Mouse (Mus musculus) liver, embryonic 12.5 days (tissue): Measurements from ENCODE around the gene Mctp1. TPM values are rescaled to one million over a fixed set of nuclear protein-coding genes. Genes with fewer than 3 reads are reported as not detected.

Experiments used
- ATAC-seq: fragments of 200-750 bp; cut with Nextera tagmentation; 2 replicates; pipeline ENCODE4 v1.8.0; 2017; ENCODE audit warnings: moderate number of reproducible peaks, mild to moderate bottlenecking, moderate library complexity
- H3K27ac ChIP-seq: fragments of 300-500 bp; sonication (generic); 2 replicates; pipeline ENCODE4 v1.5.1; 2016; ENCODE audit warnings: mild to moderate bottlenecking
- H3K27me3 ChIP-seq: fragments of 300-500 bp; sonication (generic); replicated peaks from 2 replicates; pipeline ENCODE4 v1.6.1; 2016; ENCODE audit warnings: mild to moderate bottlenecking, moderate library complexity
- H3K36me3 ChIP-seq: fragments of 300-500 bp; sonication (generic); 2 replicates; pipeline ENCODE4 v1.6.1; 2016; ENCODE audit warnings: mild to moderate bottlenecking, moderate library complexity
- H3K4me1 ChIP-seq: fragments of 300-500 bp; sonication (generic); 2 replicates; pipeline ENCODE4 v1.6.1; 2016
- H3K4me2 ChIP-seq: fragments of 300-500 bp; sonication (generic); 2 replicates; pipeline ENCODE4 v1.6.1; 2016; ENCODE audit warnings: mild to moderate bottlenecking, moderate library complexity
- H3K4me3 ChIP-seq: fragments of 300-500 bp; sonication (generic); 2 replicates; pipeline ENCODE4 v1.5.1; 2016; ENCODE audit warnings: mild to moderate bottlenecking, moderate library complexity
- H3K9ac ChIP-seq: fragments of 300-500 bp; sonication (generic); 2 replicates; pipeline ENCODE4 v1.6.1; 2016; ENCODE audit warnings: mild to moderate bottlenecking, moderate library complexity
- H3K9me3 ChIP-seq: fragments of 300-500 bp; sonication (generic); replicated peaks from 2 replicates; pipeline ENCODE4 v1.6.1; 2016; ENCODE audit warnings: mild to moderate bottlenecking, moderate library complexity
- WGBS: fragments of 180-500 bp; shearing (Covaris S2); methylation state at CpG from one replicate; pipeline ENCODE4 v1.1.7; 2016; ENCODE audit not compliant: insufficient replicate concordance; 5-methylcytosine and 5-hydroxymethylcytosine counted together
- polyA plus RNA-seq: library from polyadenylated mRNA; unstranded; fragments of >200 nt; fragmentation: Nextera tagmentation; extraction: Ambion mirVana; gene quantifications from 2 replicates; pipeline ENCODE4 v1.2.1, GENCODE M21; 2016

The Mctp1 gene
- polyA plus RNA-seq, 1 experiment from 2014 or later, result 1.6 TPM

GRCm38 (mm10) chr13:76802926-76803325, 418.6 kb downstream of the Mctp1 start:
- WGBS, result 81% methylated on average over 9 of the region's 9 CpGs
- no peaks in the 10 kb centered on the region for H3K27me3 ChIP-seq
- no peaks in the 10 kb centered on the region for H3K36me3 ChIP-seq
- no peak overlapping the region for H3K27ac ChIP-seq
- H3K4me2 ChIP-seq, result no peak overlapping the region
- no peaks in the 10 kb centered on the region for H3K9me3 ChIP-seq
- H3K9ac ChIP-seq, result no peak overlapping the region
- no peak overlapping the region for H3K4me3 ChIP-seq
- H3K4me1 ChIP-seq, result no peaks in the 10 kb centered on the region
- ATAC-seq, result no peak

- Histone ChIP-seq H3K9ac (no peak overlapping the region), H3K27ac (no peak overlapping the region), H3K9me3 (no peaks in the 10 kb centered on the region), H3K4me1 (no peaks in the 10 kb centered on the region), H3K4me3 (no peak overlapping the region), H3K27me3 (no peaks in the 10 kb centered on the region), H3K36me3 (no peaks in the 10 kb centered on the region), H3K4me2 (no peak overlapping the region)
- no peak for ATAC-seq
- WGBS, result 76% methylated on average over 6 of the region's 6 CpGs
Observed at GRCm38 (mm10) chr13:76803799-76804198, 419.5 kb downstream of the Mctp1 start.

- Histone ChIP-seq H3K4me1 (no peaks in the 10 kb centered on the region), H3K4me2 (no peak overlapping the region), H3K27me3 (no peaks in the 10 kb centered on the region), H3K4me3 (no peak overlapping the region), H3K9ac (no peak overlapping the region), H3K9me3 (no peaks in the 10 kb centered on the region), H3K36me3 (no peaks in the 10 kb centered on the region), H3K27ac (no peak overlapping the region)
- no peak for ATAC-seq
- WGBS, result 73% methylated on average over 1 of the region's 1 CpGs
Observed at GRCm38 (mm10) chr13:76808871-76809390, 424.6 kb downstream of the Mctp1 start.

- H3K36me3 ChIP-seq, result no peaks in the 10 kb centered on the region
- H3K27ac ChIP-seq, result no peak overlapping the region
- H3K4me2 ChIP-seq, result no peak overlapping the region
- no peak for ATAC-seq
- no peak overlapping the region for H3K4me3 ChIP-seq
- no peaks in the 10 kb centered on the region for H3K9me3 ChIP-seq
- WGBS, result 33% methylated on average over 2 of the region's 2 CpGs
- H3K27me3 ChIP-seq, result no peaks in the 10 kb centered on the region
- H3K4me1 ChIP-seq, result no peaks in the 10 kb centered on the region
- H3K9ac ChIP-seq, result no peak overlapping the region
Observed at GRCm38 (mm10) chr13:76809802-76810201, 425.5 kb downstream of the Mctp1 start.

- Histone ChIP-seq H3K4me1 (no peaks in the 10 kb centered on the region), H3K4me2 (no peak overlapping the region), H3K27me3 (no peaks in the 10 kb centered on the region), H3K27ac (no peak overlapping the region), H3K9me3 (no peaks in the 10 kb centered on the region), H3K36me3 (no peaks in the 10 kb centered on the region), H3K4me3 (no peak overlapping the region), H3K9ac (no peak overlapping the region)
- no peak for ATAC-seq
- 64% methylated on average over 7 of the region's 7 CpGs for WGBS
Observed at GRCm38 (mm10) chr13:76810496-76810939, 426.2 kb downstream of the Mctp1 start.

GRCm38 (mm10) chr13:76823083-76823482, 438.7 kb downstream of the Mctp1 start:
- Histone ChIP-seq H3K4me3 (no peak overlapping the region), H3K27me3 (no peaks in the 10 kb centered on the region), H3K4me2 (no peak overlapping the region), H3K9me3 (no peaks in the 10 kb centered on the region), H3K4me1 (no peaks in the 10 kb centered on the region), H3K27ac (no peak overlapping the region), H3K36me3 (no peaks in the 10 kb centered on the region), H3K9ac (no peak overlapping the region)
- WGBS, result 69% methylated on average over 3 of the region's 3 CpGs
- ATAC-seq, result no peak

GRCm38 (mm10) chr13:76824932-76825694, 440.8 kb downstream of the Mctp1 start:
- no peaks in the 10 kb centered on the region for H3K27me3 ChIP-seq
- H3K4me2 ChIP-seq, result no peak overlapping the region
- no peak overlapping the region for H3K4me3 ChIP-seq
- no peaks in the 10 kb centered on the region for H3K4me1 ChIP-seq
- H3K9ac ChIP-seq, result no peak overlapping the region
- ATAC-seq, result no peak
- WGBS, result 70% methylated on average over 10 of the region's 10 CpGs
- no peaks in the 10 kb centered on the region for H3K36me3 ChIP-seq
- H3K9me3 ChIP-seq, result no peaks in the 10 kb centered on the region
- no peak overlapping the region for H3K27ac ChIP-seq

- Histone ChIP-seq H3K9ac (no peak overlapping the region), H3K27me3 (no peaks in the 10 kb centered on the region), H3K4me3 (no peak overlapping the region), H3K4me2 (no peak overlapping the region), H3K9me3 (no peaks in the 10 kb centered on the region), H3K27ac (no peak overlapping the region), H3K36me3 (no peaks in the 10 kb centered on the region), H3K4me1 (no peaks in the 10 kb centered on the region)
- 73% methylated on average over 3 of the region's 3 CpGs for WGBS
- ATAC-seq, result no peak
Observed at GRCm38 (mm10) chr13:76827738-76828137, 443.4 kb downstream of the Mctp1 start.

GRCm38 (mm10) chr13:76838031-76838430, 453.7 kb downstream of the Mctp1 start:
- H3K4me3 ChIP-seq, result no peak overlapping the region
- H3K4me2 ChIP-seq, result no peak overlapping the region
- WGBS, result 48% methylated on average over 3 of the region's 3 CpGs

GRCm38 (mm10) chr13:76840712-76841111, 456.4 kb downstream of the Mctp1 start:
- Histone ChIP-seq H3K4me3 (no peak overlapping the region), H3K27me3 (no peaks in the 10 kb centered on the region), H3K4me1 (no peaks in the 10 kb centered on the region), H3K4me2 (no peak overlapping the region), H3K9ac (no peak overlapping the region), H3K36me3 (no peaks in the 10 kb centered on the region), H3K9me3 (no peaks in the 10 kb centered on the region), H3K27ac (no peak overlapping the region)
- 57% methylated on average over 5 of the region's 5 CpGs for WGBS
- ATAC-seq, result no peak

More at GRCm38 (mm10) chr13:76838031-76838430, 453.7 kb downstream of the Mctp1 start:
- ATAC-seq, result no peak
- no peaks in the 10 kb centered on the region for H3K27me3 ChIP-seq
- no peak overlapping the region for H3K9ac ChIP-seq
- H3K36me3 ChIP-seq, result no peaks in the 10 kb centered on the region
- no peaks in the 10 kb centered on the region for H3K4me1 ChIP-seq
- H3K27ac ChIP-seq, result no peak overlapping the region
- H3K9me3 ChIP-seq, result no peaks in the 10 kb centered on the region

- H3K27ac ChIP-seq, result no peak overlapping the region
- no peak for ATAC-seq
- H3K9me3 ChIP-seq, result no peaks in the 10 kb centered on the region
- H3K9ac ChIP-seq, result no peak overlapping the region
- no peaks in the 10 kb centered on the region for H3K36me3 ChIP-seq
- H3K27me3 ChIP-seq, result no peaks in the 10 kb centered on the region
- H3K4me3 ChIP-seq, result no peak overlapping the region
- no peak overlapping the region for H3K4me2 ChIP-seq
- no peaks in the 10 kb centered on the region for H3K4me1 ChIP-seq
- WGBS, result 53% methylated on average over 8 of the region's 8 CpGs
Observed at GRCm38 (mm10) chr13:76844629-76845255, 460.4 kb downstream of the Mctp1 start.

GRCm38 (mm10) chr13:76850412-76851054, 466.2 kb downstream of the Mctp1 start:
- no peaks in the 10 kb centered on the region for H3K36me3 ChIP-seq
- H3K9me3 ChIP-seq, result no peaks in the 10 kb centered on the region
- 52% methylated on average over 7 of the region's 7 CpGs for WGBS
- H3K4me2 ChIP-seq, result no peak overlapping the region
- ATAC-seq, result no peak
- no peak overlapping the region for H3K27ac ChIP-seq
- no peaks in the 10 kb centered on the region for H3K27me3 ChIP-seq
- H3K9ac ChIP-seq, result no peak overlapping the region
- H3K4me1 ChIP-seq, result no peaks in the 10 kb centered on the region
- H3K4me3 ChIP-seq, result no peak overlapping the region
